Mouse (Mus musculus) heart, postnatal 0 days (tissue): ENCODE results near the gene Kin.

ENCODE experiments used
- CTCF ChIP-seq: IDR thresholded peaks from 2 replicates; pipeline ENCODE4 v1.5.1; 2016; ENCODE audit warnings: antibody characterized with exemption, control low read depth, low read depth
- EP300 ChIP-seq: IDR thresholded peaks from 2 replicates; pipeline ENCODE4 v1.6.1; 2016; ENCODE audit warnings: antibody characterized with exemption, low read depth

- TF ChIP-seq CTCF, result no peak
- TF ChIP-seq EP300, result no peak
Observed at GRCm38 (mm10) chr2:10049456-10049855, 30.9 kb upstream of the Kin start.
